Mouse (Mus musculus) kidney, adult 2 months (tissue): ENCODE measurements around the gene Fbp1. TPM values are rescaled to one million over a fixed set of nuclear protein-coding genes. Genes with fewer than 3 reads are reported as not detected.

Experiments
- DNase-seq: peaks from one replicate; pipeline ENCODE4 v3.0.0; 2021
- H3K27ac ChIP-seq: fragments of 200-500 bp; 2 replicates; pipeline ENCODE4 v1.5.1; 2012; ENCODE audit warnings: low read depth, low read length, control low read depth, inconsistent platforms; ENCODE audit not compliant: insufficient read depth
- H3K27me3 ChIP-seq: fragments of 200-500 bp; replicated peaks from 2 replicates; pipeline ENCODE4 v1.6.1; 2012; ENCODE audit warnings: mild to moderate bottlenecking, moderate library complexity, low read length, inconsistent platforms; ENCODE audit not compliant: control insufficient read depth, insufficient read depth
- H3K36me3 ChIP-seq: fragments of 200-500 bp; 2 replicates; pipeline ENCODE4 v1.6.1; 2012; ENCODE audit warnings: mild to moderate bottlenecking, moderate library complexity, low read length, inconsistent platforms; ENCODE audit not compliant: control insufficient read depth, insufficient read depth
- H3K4me1 ChIP-seq: fragments of 200-500 bp; 2 replicates; pipeline ENCODE4 v1.6.1; 2011; ENCODE audit warnings: low read length; ENCODE audit not compliant: control insufficient read depth, insufficient read depth
- H3K4me3 ChIP-seq: fragments of 200-500 bp; 2 replicates; pipeline ENCODE4 v1.5.1; 2011; ENCODE audit warnings: mild to moderate bottlenecking, low read depth, low read length, control low read depth; ENCODE audit not compliant: insufficient read depth
- CTCF ChIP-seq: fragments of 200-500 bp; conservative IDR thresholded peaks from 2 replicates; pipeline ENCODE4 v1.5.1; 2011; ENCODE audit warnings: low read depth, mild to moderate bottlenecking, control low read depth, low read length, moderate library complexity, mixed read lengths; ENCODE audit not compliant: insufficient read depth, insufficient read length
- POLR2A ChIP-seq: fragments of 200-500 bp; IDR thresholded peaks from one replicate; pipeline ENCODE4 v1.6.1; 2011; ENCODE audit warnings: low read depth, low read length, control low read depth
- WGBS: fragments of 180-500 bp; shearing (Covaris S2); methylation state at CpG from one replicate; pipeline ENCODE4 v1.1.7; 2018; 5-methylcytosine and 5-hydroxymethylcytosine counted together
- polyA plus RNA-seq: library from polyadenylated mRNA; depleted of rRNA; stranded (reverse); fragments of >200 nt; gene quantifications from 2 replicates; pipeline ENCODE4 v1.2.3, GENCODE M21; 2012

The Fbp1 gene
- polyA plus RNA-seq, 1 experiment: 1,525 TPM

- peak overlapping the region; percentile 81 for H3K27ac ChIP-seq
- peaks cover 30% of the 10 kb centered on the region; the same call in 1 of the 2 replicates for H3K4me1 ChIP-seq
- no peak for TF ChIP-seq POLR2A
- WGBS: 54% methylated on average over 9 of the region's 9 CpGs
- peak; percentile 54 for DNase-seq
- H3K27me3 ChIP-seq: no peaks in the 10 kb centered on the region
- H3K36me3 ChIP-seq: no peaks in the 10 kb centered on the region; the same call in 1 of the 2 replicates
- peak overlapping the region; percentile 25; the same call in 1 of the 2 replicates for H3K4me3 ChIP-seq
These were observed 4.2 kb downstream of the Fbp1 start for GRCm38 (mm10) chr13:62883925-62884324.

GRCm38 (mm10) chr13:62883436-62883835 lies 4.6 kb downstream of the Fbp1 start:
- Histone ChIP-seq H3K27me3 (no peaks in the 10 kb centered on the region), H3K27ac (peak overlapping the region; percentile 95), H3K4me3 (no peak overlapping the region), H3K4me1 (peaks cover 28% of the 10 kb centered on the region; the same call in 1 of the 2 replicates), H3K36me3 (no peaks in the 10 kb centered on the region; the same call in 1 of the 2 replicates)
- DNase-seq: peak; percentile 95
- WGBS: 49% methylated on average over 2 of the region's 2 CpGs
- TF ChIP-seq CTCF (no peak), POLR2A (no peak)

- Histone ChIP-seq H3K36me3 (no peaks in the 10 kb centered on the region; the same call in 1 of the 2 replicates), H3K27me3 (no peaks in the 10 kb centered on the region), H3K4me3 (peak overlapping the region; percentile 14; the same call in 1 of the 2 replicates), H3K27ac (peak overlapping the region; percentile 95), H3K4me1 (peaks cover 27% of the 10 kb centered on the region; the same call in 1 of the 2 replicates)
- peak; percentile 58 for DNase-seq
- 60% methylated on average over 5 of the region's 5 CpGs for WGBS
- TF ChIP-seq CTCF: no peak
- no peak for TF ChIP-seq POLR2A
These were observed 5.2 kb downstream of the Fbp1 start for GRCm38 (mm10) chr13:62882856-62883255.

GRCm38 (mm10) chr13:62881336-62881735 lies 6.7 kb downstream of the Fbp1 start:
- 51% methylated on average over 9 of the region's 9 CpGs for WGBS

GRCm38 (mm10) chr13:62879831-62880615 lies 8.1 kb downstream of the Fbp1 start:
- Histone ChIP-seq H3K36me3 (no peaks in the 10 kb centered on the region; the same call in 1 of the 2 replicates), H3K27me3 (no peaks in the 10 kb centered on the region), H3K4me1 (peaks cover 39% of the 10 kb centered on the region; the same call in 1 of the 2 replicates), H3K27ac (0 out of 2 replicates have a peak overlapping the region, but pooled peaks have one; percentile 31), H3K4me3 (no peak overlapping the region)
- peak; percentile 41 for DNase-seq
- 34% methylated on average over 8 of the region's 8 CpGs for WGBS
- no peak for TF ChIP-seq CTCF
- no peak for TF ChIP-seq POLR2A

More at GRCm38 (mm10) chr13:62881336-62881735, 6.7 kb downstream of the Fbp1 start:
- peak overlapping the region; percentile 4 for H3K4me3 ChIP-seq
- no peaks in the 10 kb centered on the region; the same call in 1 of the 2 replicates for H3K36me3 ChIP-seq
- DNase-seq: no peak
- TF ChIP-seq POLR2A: no peak
- no peak for TF ChIP-seq CTCF
- H3K27ac ChIP-seq: no peak overlapping the region; the same call in 1 of the 2 replicates
- H3K27me3 ChIP-seq: no peaks in the 10 kb centered on the region
- H3K4me1 ChIP-seq: peaks cover 30% of the 10 kb centered on the region; the same call in 1 of the 2 replicates

- Histone ChIP-seq H3K27me3 (no peaks in the 10 kb centered on the region), H3K36me3 (no peaks in the 10 kb centered on the region; the same call in 1 of the 2 replicates), H3K4me3 (no peak overlapping the region), H3K27ac (no peak overlapping the region), H3K4me1 (peaks cover 40% of the 10 kb centered on the region; the same call in 1 of the 2 replicates)
- WGBS: 35% methylated on average over 6 of the region's 6 CpGs
- no peak for DNase-seq
- TF ChIP-seq CTCF (no peak), POLR2A (no peak)
These were observed 8.7 kb downstream of the Fbp1 start for GRCm38 (mm10) chr13:62879411-62879810.

GRCm38 (mm10) chr13:62877247-62877646 lies 10.8 kb downstream of the Fbp1 start:
- TF ChIP-seq CTCF: no peak
- TF ChIP-seq POLR2A: no peak
- Histone ChIP-seq H3K4me3 (no peak overlapping the region), H3K27me3 (no peaks in the 10 kb centered on the region), H3K36me3 (no peaks in the 10 kb centered on the region; the same call in 1 of the 2 replicates), H3K4me1 (peaks cover 31% of the 10 kb centered on the region; the same call in 1 of the 2 replicates), H3K27ac (no peak overlapping the region)
- DNase-seq: peak; percentile 65
- WGBS: 16% methylated on average over 5 of the region's 5 CpGs
